Mouse (Mus musculus): Measurements from ENCODE around the gene Prdm2.

The Prdm2 gene

DNA sequence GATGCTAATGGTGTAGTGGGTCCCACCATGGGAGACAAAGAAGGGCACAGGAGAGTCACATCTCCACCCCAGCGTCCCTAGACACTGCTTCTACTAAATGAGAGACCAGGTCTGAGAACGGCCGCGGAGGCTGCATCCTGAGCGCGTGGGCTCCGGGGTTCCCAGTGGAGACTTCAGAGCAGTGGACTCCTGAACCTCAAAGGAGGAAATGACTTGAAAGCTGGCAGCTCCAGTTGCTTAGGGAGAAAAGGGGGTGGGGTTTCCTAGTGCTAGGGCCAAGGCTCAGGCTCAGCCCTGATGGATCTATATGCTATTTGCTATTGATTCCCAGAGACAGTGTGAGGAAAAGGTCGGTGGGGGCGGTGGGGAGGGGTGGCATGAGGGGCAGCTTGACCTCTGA lies 104.2 kb downstream of the Prdm2 start:
- CTCF ChIA-PET = no interaction called here

GRCm38 (mm10) chr4:143106971-143107370 lies 105.8 kb downstream of the Prdm2 start:
- CTCF ChIA-PET = no interaction called here

GRCm38 (mm10) chr4:143106566-143106965 lies 106.2 kb downstream of the Prdm2 start:
- CTCF ChIA-PET = no interaction called here

- CTCF ChIA-PET = no interaction called here
These were observed 108.1 kb downstream of the Prdm2 start for GRCm38 (mm10) chr4:143104739-143105138.

GRCm38 (mm10) chr4:143103811-143104210 lies 109.0 kb downstream of the Prdm2 start:
- CTCF ChIA-PET = no interaction called here

GRCm38 (mm10) chr4:143100157-143100556 lies 112.6 kb downstream of the Prdm2 start:
- CTCF ChIA-PET = interaction anchor here (0.7 kb wide), 1 partner anchor 73 kb away, joined by 5 read pairs; no protein-coding TSS in a partner anchor

- CTCF ChIA-PET = no interaction called here
These were observed 113.3 kb downstream of the Prdm2 start for GRCm38 (mm10) chr4:143099288-143100039.

DNA sequence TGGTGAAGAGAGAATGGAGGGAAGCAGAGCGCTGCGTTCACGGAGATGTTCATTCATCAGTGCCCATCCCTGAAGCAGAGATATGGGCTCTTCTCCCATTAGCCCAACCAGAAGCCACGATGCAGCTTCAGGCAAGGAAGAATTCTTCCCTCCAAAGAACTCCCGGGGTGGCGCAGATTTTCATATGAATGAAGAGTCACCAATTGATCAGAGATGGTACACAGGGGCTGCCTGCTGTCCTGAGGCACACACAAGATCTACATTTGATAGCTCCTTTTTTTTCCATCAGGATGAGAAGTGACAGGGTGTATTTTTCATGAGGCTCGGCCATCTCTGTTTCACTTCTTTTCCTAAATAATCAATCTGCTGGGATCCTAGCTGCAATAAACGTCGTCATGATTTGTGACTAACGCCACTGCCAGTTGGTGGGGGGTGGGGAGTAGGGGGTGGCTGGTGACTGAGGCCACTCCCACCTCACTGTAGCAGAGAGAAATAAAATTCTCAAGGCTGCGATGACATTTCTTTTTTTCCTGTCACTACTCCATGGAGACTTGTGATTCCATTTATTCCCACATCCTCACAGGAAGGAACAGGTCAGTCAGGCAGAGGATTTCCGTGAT lies 120.6 kb downstream of the Prdm2 start:
- CTCF ChIA-PET = no interaction called here

- CTCF ChIA-PET = no interaction called here
These were observed 122.2 kb downstream of the Prdm2 start for GRCm38 (mm10) chr4:143090551-143090950.

GRCm38 (mm10) chr4:143074071-143074765 lies 138.6 kb downstream of the Prdm2 start:
- CTCF ChIA-PET = no interaction called here

DNA sequence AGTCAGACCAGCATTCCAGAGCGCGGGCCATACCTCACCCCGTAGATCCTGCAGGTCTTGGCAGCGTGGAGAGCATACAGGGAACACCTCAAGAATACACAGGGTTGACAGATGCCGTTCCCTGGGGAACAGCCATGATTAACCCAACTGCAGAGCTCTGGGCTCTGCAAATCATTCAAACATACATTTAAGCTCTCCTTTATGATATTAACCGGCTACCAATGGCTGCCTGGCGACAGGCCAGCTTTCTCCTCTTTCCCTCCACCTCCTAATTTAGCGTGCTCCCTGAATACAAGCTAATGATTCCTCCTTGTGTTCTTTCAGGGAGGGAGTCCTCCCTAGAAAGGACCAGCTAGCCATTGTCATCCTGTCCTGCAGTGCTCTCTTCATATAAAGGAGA lies 141.0 kb downstream of the Prdm2 start:
- CTCF ChIA-PET = interaction anchor here (0.7 kb wide), 1 partner anchor 268 kb away, joined by 3 read pairs; no protein-coding TSS in a partner anchor

DNA sequence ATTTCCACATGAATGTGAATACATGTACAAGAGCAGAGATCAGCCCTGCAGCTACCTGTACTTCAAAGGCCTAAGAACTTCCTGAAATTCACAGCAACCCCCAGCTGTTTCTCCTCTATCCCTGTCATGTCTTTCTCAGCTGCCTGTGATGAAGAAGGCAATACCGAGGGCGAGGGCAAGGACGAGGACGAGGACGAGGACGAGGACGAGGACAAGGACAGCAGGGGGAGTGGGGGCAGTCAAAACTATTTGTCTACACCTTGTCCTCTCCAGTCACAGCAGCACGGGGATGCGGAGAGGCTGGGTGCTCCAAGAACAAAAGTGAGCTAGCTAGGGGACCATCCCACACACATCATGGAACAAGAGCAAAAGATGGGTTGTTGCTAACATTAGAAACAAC lies 145.8 kb downstream of the Prdm2 start:
- CTCF ChIA-PET = no interaction called here

GRCm38 (mm10) chr4:143058765-143059344 lies 153.9 kb downstream of the Prdm2 start:
- CTCF ChIA-PET = no interaction called here

All from spleen, embryonic (tissue).